Comparison of ENCODE assay signal across 9 mouse cellular contexts in genomic region chr10:40629140-40629539, GRCm38 (mm10). TPM values are rescaled to one million over a fixed set of nuclear protein-coding genes. Genes with fewer than 3 reads are reported as not detected.
DNase-seq lines count a peak whose midpoint lies in the region; ATAC-seq and TF ChIP-seq lines count a peak whose summit lies in the region.
"Had no signal": no experiment of that assay in that cellular context is flagged by ENCODE, and none has a peak within 500 bp of the region (broad histone marks: within the 10 kb centered on the region; RNA-seq: fewer than 3 reads in every experiment).

No protein-coding gene starts in this region.

- 75% methylated on average over 7 of the region's 7 CpGs for WGBS in neural tube, embryonic 11.5 days
- WGBS in limb, embryonic 10.5 days = 75% methylated on average over 7 of the region's 7 CpGs

- no peak overlapping the region for H3K4me2 ChIP-seq in neural tube, embryonic 11.5 days (ENCODE audit: low read depth)

- no peak for ATAC-seq in neural tube, embryonic 11.5 days (ENCODE audit: insufficient read depth, low FRiP score, low TSS enrichment)
- no peak for ATAC-seq in erythroid progenitor cell, adult 5-6 weeks (replicated peaks; ENCODE audit: low FRiP score, poor library complexity, severe bottlenecking)

- H3K36me3 ChIP-seq in neural tube, embryonic 11.5 days (ENCODE audit: control insufficient read depth, insufficient read depth, low read length) = no peaks in the 10 kb centered on the region
- no peaks in the 10 kb centered on the region for H3K36me3 ChIP-seq in limb, embryonic 10.5 days

- H3K4me3 ChIP-seq in neural tube, embryonic 11.5 days (ENCODE audit: low read depth, low read length) = no peak overlapping the region
- no peak overlapping the region for H3K4me3 ChIP-seq in cortical plate, adult 2 months (ENCODE audit: insufficient read depth, low read length)
- H3K4me3 ChIP-seq in limb, embryonic 10.5 days = no peak overlapping the region

- H3K9me3 ChIP-seq in neural tube, embryonic 11.5 days (ENCODE audit: control insufficient read depth, low read length) = no peaks in the 10 kb centered on the region
- no peaks in the 10 kb centered on the region for H3K9me3 ChIP-seq in limb, embryonic 10.5 days (replicated peaks)

- TF ChIP-seq POLR2A in cortical plate, adult 2 months (IDR thresholded peaks at IDR 0.05; ENCODE audit: extremely low read depth, insufficient read depth, low read length) = no peak

- H3K4me1 ChIP-seq in neural tube, embryonic 11.5 days (ENCODE audit: control insufficient read depth, insufficient read depth, low read length) = no peaks in the 10 kb centered on the region
- peaks cover 5% of the 10 kb centered on the region for H3K4me1 ChIP-seq in cortical plate, adult 2 months (ENCODE audit: control insufficient read depth, insufficient read depth, low read length)
- peaks cover 12% of the 10 kb centered on the region for H3K4me1 ChIP-seq in limb, embryonic 10.5 days

- no peak overlapping the region for H3K27ac ChIP-seq in neural tube, embryonic 11.5 days (ENCODE audit: low read depth, low read length)
- no peak overlapping the region for H3K27ac ChIP-seq in cortical plate, adult 2 months (ENCODE audit: insufficient read depth, low read length)
- no peak overlapping the region for H3K27ac ChIP-seq in limb, embryonic 10.5 days

- TF ChIP-seq CTCF in cortical plate, adult 2 months (IDR thresholded peaks at IDR 0.05; ENCODE audit: extremely low read depth, insufficient read depth, low read length) = peak; percentile 57

- peak; percentile 60 for DNase-seq in adrenal gland, postnatal 14 days
- no peak for DNase-seq in adrenal gland, adult 2 months
- peak; percentile 42 for DNase-seq in neural tube, embryonic 11.5 days (ENCODE audit: low spot score)
- no peak for DNase-seq in neural tube, embryonic 10.5 days (ENCODE audit: extremely low spot score, low spot score)
- DNase-seq in limb, embryonic 10.5 days (ENCODE audit: low spot score) = peak; percentile 59
- peak; percentile 37 to 72 for DNase-seq in spleen, postnatal 4 days (ENCODE audit: low spot score in 2 of 2)

- H3K9ac ChIP-seq in neural tube, embryonic 11.5 days (ENCODE audit: low read length) = no peak overlapping the region

- no peaks in the 10 kb centered on the region for H3K27me3 ChIP-seq in neural tube, embryonic 11.5 days (ENCODE audit: control insufficient read depth, insufficient read depth, low read length)
- H3K27me3 ChIP-seq in limb, embryonic 10.5 days (ENCODE audit: low read depth, poor library complexity, severe bottlenecking) = no peaks in the 10 kb centered on the region

RNA-seq across cellular contexts. Expression of gene Ddo, which starts 0.7 kb away (rescaled TPM):
- 22.3 and 25.9 TPM in 2 replicates for total RNA-seq in adrenal gland, postnatal 14 days (2021)
- 10 to 100 TPM; 12.4 to 12.9 TPM for total RNA-seq in adrenal gland, adult 2 months (2021)
- polyA plus RNA-seq in adrenal gland, adult 2 months (2012; rRNA removed) = 5.7 and 8.9 TPM in 2 replicates
- 0.13 and 0.24 TPM in 2 replicates for polyA plus RNA-seq in neural tube, embryonic 11.5 days (2014; fragmentation: Nextera tagmentation; extraction: Ambion mirVana)
- polyA plus RNA-seq in cortical plate, adult 2 months (2012; rRNA removed) = 7.7 and 8.4 TPM in 2 replicates
- 0.08 and 0.34 TPM in 2 replicates for polyA plus RNA-seq in limb, embryonic 10.5 days (2016; fragmentation: Nextera tagmentation; extraction: Ambion mirVana)
- not detected in 2 replicates for total RNA-seq in erythroid progenitor cell, adult 5-6 weeks (2015; ENCODE audit: low replicate concordance)
- not detected in 2 replicates for total RNA-seq in erythroid progenitor cell, adult 5-6 weeks (2017; ENCODE audit: low replicate concordance)

RNA-seq across cellular contexts. Expression of gene Mettl24, which starts 53.9 kb away (rescaled TPM):
- total RNA-seq in adrenal gland, postnatal 14 days (2021) = 6.5 and 6.6 TPM in 2 replicates
- 1 to 10 TPM; 5.8 to 8.9 TPM for total RNA-seq in adrenal gland, adult 2 months (2021)
- 2.7 and 3.7 TPM in 2 replicates for polyA plus RNA-seq in adrenal gland, adult 2 months (2012; rRNA removed)
- polyA plus RNA-seq in neural tube, embryonic 11.5 days (2014; fragmentation: Nextera tagmentation; extraction: Ambion mirVana) = 0.77 and 1.3 TPM in 2 replicates
- polyA plus RNA-seq in cortical plate, adult 2 months (2012; rRNA removed) = 1.4 and 1.6 TPM in 2 replicates
- 1.6 and 1.8 TPM in 2 replicates for polyA plus RNA-seq in limb, embryonic 10.5 days (2016; fragmentation: Nextera tagmentation; extraction: Ambion mirVana)
- not detected in 2 replicates for total RNA-seq in erythroid progenitor cell, adult 5-6 weeks (2015; ENCODE audit: low replicate concordance)
- total RNA-seq in erythroid progenitor cell, adult 5-6 weeks (2017; ENCODE audit: low replicate concordance) = not detected in 2 replicates

RNA-seq across cellular contexts. Expression of gene Slc22a16, which starts 59.0 kb away (rescaled TPM):
- total RNA-seq in adrenal gland, postnatal 14 days (2021) = not detected in 2 replicates
- total RNA-seq in adrenal gland, adult 2 months (2021) = not detected
- polyA plus RNA-seq in adrenal gland, adult 2 months (2012; rRNA removed) = not detected in 2 replicates
- polyA plus RNA-seq in neural tube, embryonic 11.5 days (2014; fragmentation: Nextera tagmentation; extraction: Ambion mirVana) = not detected in 2 replicates
- polyA plus RNA-seq in cortical plate, adult 2 months (2012; rRNA removed) = not detected in 2 replicates
- not detected in 2 replicates for polyA plus RNA-seq in limb, embryonic 10.5 days (2016; fragmentation: Nextera tagmentation; extraction: Ambion mirVana)
- not detected in 2 replicates for total RNA-seq in erythroid progenitor cell, adult 5-6 weeks (2015; ENCODE audit: low replicate concordance)
- total RNA-seq in erythroid progenitor cell, adult 5-6 weeks (2017; ENCODE audit: low replicate concordance) = not detected in 2 replicates
- polyA plus RNA-seq: neural tube, embryonic 14.5 days had no signal

Comparison
In these comparisons a context has a peak if more than half of its experiments do, and no peak if none do; other contexts are left out.
1. DNase-seq: peak in adrenal gland, postnatal 14 days (single experiment), neural tube, embryonic 11.5 days (single experiment), limb, embryonic 10.5 days (single experiment) and spleen, postnatal 4 days (2 of 2); none in adrenal gland, adult 2 months (single experiment) and neural tube, embryonic 10.5 days (single experiment).